Mouse (Mus musculus) hindbrain, embryonic 12.5 days (tissue): ENCODE data around the gene Pgghg. TPM values are rescaled to one million over a fixed set of nuclear protein-coding genes. Genes with fewer than 3 reads are reported as not detected.

Source experiments
- ATAC-seq: fragments of 200-750 bp; cut with Nextera tagmentation; 2 replicates; pipeline ENCODE4 v1.8.0; 2017; ENCODE audit warnings: moderate TSS enrichment; ENCODE audit not compliant: low FRiP score
- H3K27ac ChIP-seq: fragments of 300-500 bp; sonication (generic); 2 replicates; pipeline ENCODE4 v1.5.1; 2016; ENCODE audit warnings: mild to moderate bottlenecking
- H3K27me3 ChIP-seq: fragments of 300-500 bp; sonication (generic); 2 replicates; pipeline ENCODE4 v1.6.1; 2016; ENCODE audit warnings: mild to moderate bottlenecking
- H3K36me3 ChIP-seq: fragments of 300-500 bp; sonication (generic); 2 replicates; pipeline ENCODE4 v1.6.1; 2016; ENCODE audit warnings: mild to moderate bottlenecking
- H3K4me1 ChIP-seq: fragments of 300-500 bp; sonication (generic); 2 replicates; pipeline ENCODE4 v1.6.1; 2016
- H3K4me2 ChIP-seq: fragments of 300-500 bp; sonication (generic); replicated peaks from 2 replicates; pipeline ENCODE4 v1.6.1; 2016; ENCODE audit warnings: mild to moderate bottlenecking
- H3K4me3 ChIP-seq: fragments of 300-500 bp; sonication (generic); 2 replicates; pipeline ENCODE4 v1.5.1; 2016; ENCODE audit warnings: mild to moderate bottlenecking
- H3K9ac ChIP-seq: fragments of 300-500 bp; sonication (generic); 2 replicates; pipeline ENCODE4 v1.6.1; 2016; ENCODE audit warnings: mild to moderate bottlenecking, moderate library complexity
- H3K9me3 ChIP-seq: fragments of 300-500 bp; sonication (generic); replicated peaks from 2 replicates; pipeline ENCODE4 v1.6.1; 2016; ENCODE audit warnings: mild to moderate bottlenecking
- WGBS: fragments of 180-500 bp; shearing (Covaris S2); methylation state at CpG from one replicate; pipeline ENCODE4 v1.1.7; 2016; 5-methylcytosine and 5-hydroxymethylcytosine counted together
- polyA plus RNA-seq: library from polyadenylated mRNA; unstranded; fragments of >200 nt; fragmentation: Nextera tagmentation; extraction: Ambion mirVana; gene quantifications from 2 replicates; pipeline ENCODE4 v1.2.1, GENCODE M21; 2016

The Pgghg gene
- polyA plus RNA-seq, 1 experiment from 2014 or later: 15.5 TPM

DNA sequence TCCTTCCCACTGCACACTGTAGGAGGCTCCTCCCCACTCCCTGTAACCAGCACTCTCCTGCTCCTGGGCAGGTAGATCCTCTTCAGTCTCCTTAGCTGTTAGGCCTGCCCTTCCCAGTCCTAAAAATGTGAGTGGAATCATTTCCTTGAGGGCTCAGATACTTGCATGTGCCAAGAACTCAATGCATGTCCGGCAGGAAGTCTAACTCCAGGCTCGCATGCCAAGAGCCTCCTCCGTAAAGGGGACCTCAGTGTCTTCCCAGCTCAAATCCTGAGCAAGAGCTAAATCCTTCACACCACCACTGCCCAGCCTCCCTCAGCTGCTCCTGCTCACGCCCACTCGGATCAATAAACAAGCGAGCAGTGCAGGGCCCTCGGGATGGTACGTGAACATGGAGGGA lies 9.9 kb downstream of the Pgghg start:
- no peak overlapping the region for H3K4me2 ChIP-seq
- H3K4me1 ChIP-seq: peaks cover 27% of the 10 kb centered on the region
- no peaks in the 10 kb centered on the region for H3K9me3 ChIP-seq
- H3K4me3 ChIP-seq: no peak overlapping the region
- no peak for ATAC-seq
- no peaks in the 10 kb centered on the region for H3K36me3 ChIP-seq
- no peak overlapping the region for H3K9ac ChIP-seq
- H3K27me3 ChIP-seq: no peaks in the 10 kb centered on the region
- 46% methylated on average over 8 of the region's 8 CpGs for WGBS
- 0 out of 2 replicates have a peak overlapping the region, but pooled peaks have one; percentile 4 for H3K27ac ChIP-seq

DNA sequence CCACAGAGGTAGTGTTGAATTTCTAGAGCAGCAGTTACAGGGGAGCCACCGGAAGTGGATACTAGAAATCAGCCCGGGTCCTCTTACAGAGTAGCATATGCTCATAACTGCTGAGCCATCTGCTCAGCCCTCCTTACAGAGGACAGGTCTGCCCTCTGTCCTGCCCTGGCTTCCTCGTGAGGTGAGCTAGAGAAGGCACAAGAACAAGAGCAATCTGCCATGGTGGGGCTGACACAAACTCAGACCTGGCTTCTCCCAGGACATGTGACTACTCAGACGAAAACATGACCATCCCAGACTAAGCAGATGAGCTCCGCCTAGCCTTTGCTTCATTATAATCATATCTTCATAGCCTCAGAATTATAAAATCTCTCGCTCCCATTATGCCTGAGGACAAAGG lies 10.6 kb downstream of the Pgghg start:
- no peaks in the 10 kb centered on the region for H3K36me3 ChIP-seq
- 76% methylated on average over 5 of the region's 6 CpGs for WGBS
- H3K4me3 ChIP-seq: no peak overlapping the region
- H3K4me1 ChIP-seq: peaks cover 27% of the 10 kb centered on the region
- H3K27me3 ChIP-seq: 0 out of 2 replicates have a peak, but pooled peaks cover 3% of the 10 kb centered on the region
- ATAC-seq: no peak
- H3K4me2 ChIP-seq: no peak overlapping the region
- H3K9me3 ChIP-seq: no peaks in the 10 kb centered on the region
- H3K9ac ChIP-seq: no peak overlapping the region
- no peak overlapping the region for H3K27ac ChIP-seq

DNA sequence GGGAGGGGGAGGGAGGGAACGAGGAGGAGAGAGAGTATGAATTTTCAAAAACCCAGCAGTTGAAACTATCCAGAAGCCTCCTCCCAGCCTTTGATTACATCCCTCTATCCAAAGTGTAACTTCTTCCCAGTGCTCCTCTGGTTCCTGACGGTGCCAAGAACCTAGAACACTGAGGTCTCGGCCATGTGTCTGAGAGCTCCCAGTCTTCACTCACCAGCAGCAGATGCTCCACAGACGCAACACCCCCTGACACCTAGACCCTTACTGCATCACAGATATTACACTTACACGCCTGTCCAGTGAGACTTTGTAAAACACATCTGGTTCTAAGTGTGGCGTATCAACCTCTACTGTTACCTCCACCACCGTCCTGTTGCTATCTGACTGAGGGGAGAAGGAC lies 11.2 kb downstream of the Pgghg start:
- H3K4me3 ChIP-seq: no peak overlapping the region
- H3K36me3 ChIP-seq: no peaks in the 10 kb centered on the region
- H3K4me1 ChIP-seq: peaks cover 27% of the 10 kb centered on the region
- 0 out of 2 replicates have a peak, but pooled peaks cover 3% of the 10 kb centered on the region for H3K27me3 ChIP-seq
- WGBS: 84% methylated on average over 7 of the region's 7 CpGs
- H3K27ac ChIP-seq: no peak overlapping the region
- no peaks in the 10 kb centered on the region for H3K9me3 ChIP-seq
- no peak for ATAC-seq
- no peak overlapping the region for H3K9ac ChIP-seq
- H3K4me2 ChIP-seq: no peak overlapping the region

DNA sequence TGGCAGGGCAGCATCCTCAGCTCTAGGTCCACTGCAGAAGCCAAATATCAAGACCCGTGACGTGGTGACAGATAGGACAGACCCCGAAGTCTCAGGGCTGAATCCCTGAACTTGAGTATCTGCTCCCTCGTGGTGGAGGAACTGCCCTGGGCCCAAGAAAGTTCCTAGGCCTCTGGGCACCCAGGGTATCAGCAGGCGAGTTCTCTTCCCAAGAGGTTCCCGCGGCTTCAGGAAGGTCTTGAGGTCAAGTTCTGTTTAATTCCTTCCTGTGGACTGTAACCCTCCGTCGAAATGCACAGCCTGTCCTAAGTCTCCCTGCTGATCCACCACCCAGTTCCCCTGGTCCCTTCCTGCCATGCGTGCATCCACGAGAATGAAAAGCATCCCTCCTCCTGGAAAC lies 11.9 kb downstream of the Pgghg start:
- ATAC-seq: no peak

DNA sequence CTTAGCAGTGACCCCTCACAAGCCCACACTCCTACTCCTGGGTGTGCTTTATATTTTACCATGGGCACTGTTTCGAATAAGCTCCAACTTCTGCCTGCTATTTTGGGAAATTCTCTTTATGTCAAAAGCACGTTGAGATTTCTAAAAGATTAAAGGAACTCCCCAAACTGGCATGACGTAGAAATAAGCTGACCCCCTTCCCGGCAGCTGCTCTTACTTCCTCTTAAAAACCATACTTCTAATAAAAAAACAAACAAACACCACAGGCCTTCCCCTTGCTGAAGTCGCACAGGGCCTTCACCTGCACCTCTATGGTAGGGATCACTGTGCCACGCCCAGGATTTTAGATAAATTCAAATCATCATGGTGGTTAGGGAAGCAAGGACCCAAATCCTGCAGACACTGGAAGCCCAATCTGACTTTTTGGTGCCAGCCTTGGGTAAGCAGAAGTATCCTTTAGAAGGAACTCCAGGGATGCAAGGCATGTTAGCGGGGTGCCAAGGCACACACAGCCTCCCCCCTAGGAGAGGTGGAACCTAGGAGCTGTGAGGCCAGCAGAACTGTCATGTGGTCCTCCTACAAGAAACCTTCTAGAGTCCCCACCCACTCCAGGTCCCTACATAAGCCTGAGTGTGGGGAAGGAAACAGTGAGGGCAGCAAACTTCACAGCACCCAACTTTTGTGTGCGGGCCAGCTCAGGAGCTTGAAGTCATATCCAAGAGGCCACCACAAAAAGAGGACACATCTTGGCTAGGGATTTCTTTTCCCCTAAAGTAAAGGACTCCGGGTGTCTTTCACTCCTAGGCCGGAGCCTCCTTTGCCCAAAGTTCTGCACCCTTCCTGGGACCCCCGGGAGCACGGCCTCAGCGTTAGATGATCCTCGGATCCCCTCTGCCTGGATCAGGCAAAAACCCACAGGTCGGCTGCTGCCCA lies 12.9 kb downstream of the Pgghg start:
- Histone ChIP-seq H3K9ac (peak overlapping the region; percentile 49), H3K27ac (no peak overlapping the region), H3K9me3 (no peaks in the 10 kb centered on the region), H3K27me3 (0 out of 2 replicates have a peak, but pooled peaks cover 3% of the 10 kb centered on the region), H3K4me2 (peak overlapping the region; percentile 60), H3K4me1 (peaks cover 30% of the 10 kb centered on the region), H3K36me3 (no peaks in the 10 kb centered on the region), H3K4me3 (peak overlapping the region; percentile 39)
- WGBS: 69% methylated on average over 15 of the region's 15 CpGs
- ATAC-seq: no peak

More for the DNA sequence above, 11.9 kb downstream of the Pgghg start:
- 87% methylated on average over 11 of the region's 11 CpGs for WGBS
- Histone ChIP-seq H3K9me3 (no peaks in the 10 kb centered on the region), H3K4me3 (no peak overlapping the region), H3K4me1 (peaks cover 27% of the 10 kb centered on the region), H3K36me3 (no peaks in the 10 kb centered on the region), H3K9ac (no peak overlapping the region), H3K4me2 (no peak overlapping the region), H3K27ac (no peak overlapping the region), H3K27me3 (0 out of 2 replicates have a peak, but pooled peaks cover 3% of the 10 kb centered on the region)

DNA sequence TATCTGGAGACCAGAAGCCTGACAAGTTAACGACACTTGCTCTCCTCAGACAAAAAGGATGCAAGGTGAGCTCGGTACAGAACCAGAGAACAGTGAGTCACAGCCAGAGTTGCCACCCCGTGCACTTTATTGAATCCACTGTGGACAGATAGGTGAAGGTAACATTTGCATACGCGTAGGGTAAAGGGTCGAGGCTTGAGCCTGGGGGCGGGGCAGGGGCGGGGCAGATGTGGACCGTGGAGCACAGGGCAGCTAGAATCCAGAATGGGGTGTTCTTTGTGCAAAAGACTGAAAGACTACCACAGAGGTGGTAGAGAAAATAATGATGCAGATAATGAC lies 13.5 kb downstream of the Pgghg start:
- no peak overlapping the region for H3K27ac ChIP-seq
- no peak for ATAC-seq
- WGBS: 12% methylated on average over 9 of the region's 9 CpGs
- peaks cover 36% of the 10 kb centered on the region for H3K4me1 ChIP-seq
- peak overlapping the region; percentile 60 for H3K4me2 ChIP-seq
- H3K9ac ChIP-seq: peak overlapping the region; percentile 49
- H3K9me3 ChIP-seq: no peaks in the 10 kb centered on the region
- 0 out of 2 replicates have a peak, but pooled peaks cover 3% of the 10 kb centered on the region for H3K27me3 ChIP-seq
- H3K36me3 ChIP-seq: no peaks in the 10 kb centered on the region
- peak overlapping the region; percentile 39 for H3K4me3 ChIP-seq

DNA sequence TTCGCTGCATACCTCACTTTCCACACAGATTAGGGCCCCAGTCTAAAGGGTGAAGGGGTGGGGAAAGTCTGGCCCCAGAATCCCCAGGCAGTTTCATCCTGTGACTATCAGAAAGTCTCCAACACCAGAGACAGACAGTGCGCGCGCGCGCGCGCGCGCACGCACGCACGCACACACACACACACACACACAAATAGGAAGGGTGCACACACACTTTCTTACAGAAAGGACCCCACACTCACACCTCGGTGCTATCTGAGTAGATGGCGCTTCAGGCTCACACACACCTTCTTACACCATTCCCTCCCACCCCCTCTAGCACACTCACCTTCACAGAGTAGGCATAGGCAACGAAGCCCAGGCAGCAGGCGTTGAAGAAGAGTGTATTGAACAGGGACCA lies 14.2 kb downstream of the Pgghg start:
- H3K4me2 ChIP-seq: peak overlapping the region; percentile 60
- peak overlapping the region; percentile 39 for H3K4me3 ChIP-seq
- H3K36me3 ChIP-seq: no peaks in the 10 kb centered on the region
- ATAC-seq: peak; percentile 59
- peaks cover 35% of the 10 kb centered on the region for H3K4me1 ChIP-seq
- WGBS: 18% methylated on average over 17 of the region's 17 CpGs
- peak overlapping the region; percentile 49 for H3K9ac ChIP-seq
- peak overlapping the region; percentile 52; the same call in 1 of the 2 replicates for H3K27ac ChIP-seq
- H3K27me3 ChIP-seq: 0 out of 2 replicates have a peak, but pooled peaks cover 3% of the 10 kb centered on the region
- no peaks in the 10 kb centered on the region for H3K9me3 ChIP-seq

DNA sequence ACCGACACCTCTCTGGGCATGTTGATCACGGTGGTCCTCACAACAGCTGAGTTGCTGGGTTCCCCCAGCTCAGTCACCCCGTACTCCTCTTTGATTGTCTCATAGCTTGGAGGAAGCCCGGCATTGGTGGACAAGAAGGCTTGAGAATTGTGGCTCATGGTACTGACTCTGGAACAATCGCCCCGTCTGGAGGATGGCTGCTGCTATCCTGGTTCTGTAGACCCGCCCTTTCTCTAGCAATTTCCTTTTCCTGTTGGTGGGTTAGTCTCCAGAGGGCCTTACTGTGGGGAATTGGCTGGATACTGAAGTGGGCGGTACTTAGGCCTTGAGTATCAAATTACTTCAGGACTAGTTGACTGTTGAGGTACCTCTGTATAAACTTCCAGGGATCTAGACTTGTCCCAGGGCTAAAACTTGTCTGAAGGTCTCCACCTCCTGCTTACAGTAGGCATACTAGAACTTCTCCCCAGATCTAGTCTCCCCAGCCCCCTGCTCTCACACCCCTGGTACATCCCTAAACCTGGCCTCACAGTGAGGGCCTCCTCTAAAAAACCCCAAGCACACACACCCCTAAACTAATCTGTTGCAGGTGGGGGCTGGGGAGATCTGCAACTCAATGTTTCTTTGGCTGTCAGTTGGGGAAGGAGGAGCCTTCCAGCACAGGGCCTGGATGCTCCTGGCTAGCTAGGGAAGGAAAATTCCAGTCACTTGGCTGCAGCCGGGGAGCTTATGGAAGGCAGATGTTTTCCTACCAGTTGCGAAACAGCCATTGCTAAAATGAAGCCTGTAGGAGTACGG lies 14.8 kb downstream of the Pgghg start, which contains the start of the genes Gm45717 and Ifitm2:
TSS of gene Gm45717 (minus strand) at position 180 of the 798 bp plus-strand sequence.
TSS of gene Ifitm2 (minus strand) at position 230 of the 798 bp plus-strand sequence.
- Histone ChIP-seq H3K4me3 (peak within 1 kb of the TSS; percentile 39), H3K4me2 (peak within 1 kb of the TSS; percentile 60), H3K4me1 (peaks cover 29% of the 10 kb centered on the region), H3K36me3 (no peaks in the 10 kb centered on the region), H3K9ac (peak within 1 kb of the TSS; percentile 49), H3K9me3 (no peaks in the 10 kb centered on the region), H3K27ac (peak within 1 kb of the TSS; percentile 52; the same call in 1 of the 2 replicates), H3K27me3 (0 out of 2 replicates have a peak, but pooled peaks cover 3% of the 10 kb centered on the region)
- 24% methylated on average over 11 of the region's 11 CpGs for WGBS
- peak; percentile 66; the same call in 1 of the 2 replicates for ATAC-seq

DNA sequence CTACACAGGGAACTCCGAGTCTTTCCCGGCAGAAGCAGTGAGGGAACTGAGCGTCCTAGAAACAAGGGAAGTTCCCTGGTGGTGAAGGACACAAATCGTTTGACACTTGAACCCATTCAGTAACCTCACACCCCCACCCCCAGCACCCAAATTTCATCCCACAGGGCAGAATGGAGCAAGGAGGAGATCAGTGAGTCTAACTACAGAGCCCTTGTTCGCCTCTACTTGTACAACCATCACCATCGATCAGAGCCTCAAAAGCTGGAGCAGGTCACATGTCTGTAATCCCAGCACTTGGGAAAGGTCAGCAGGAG lies 15.3 kb downstream of the Pgghg start:
- no peaks in the 10 kb centered on the region for H3K9me3 ChIP-seq
- 56% methylated on average over 6 of the region's 6 CpGs for WGBS
- no peak overlapping the region for H3K27ac ChIP-seq

DNA sequence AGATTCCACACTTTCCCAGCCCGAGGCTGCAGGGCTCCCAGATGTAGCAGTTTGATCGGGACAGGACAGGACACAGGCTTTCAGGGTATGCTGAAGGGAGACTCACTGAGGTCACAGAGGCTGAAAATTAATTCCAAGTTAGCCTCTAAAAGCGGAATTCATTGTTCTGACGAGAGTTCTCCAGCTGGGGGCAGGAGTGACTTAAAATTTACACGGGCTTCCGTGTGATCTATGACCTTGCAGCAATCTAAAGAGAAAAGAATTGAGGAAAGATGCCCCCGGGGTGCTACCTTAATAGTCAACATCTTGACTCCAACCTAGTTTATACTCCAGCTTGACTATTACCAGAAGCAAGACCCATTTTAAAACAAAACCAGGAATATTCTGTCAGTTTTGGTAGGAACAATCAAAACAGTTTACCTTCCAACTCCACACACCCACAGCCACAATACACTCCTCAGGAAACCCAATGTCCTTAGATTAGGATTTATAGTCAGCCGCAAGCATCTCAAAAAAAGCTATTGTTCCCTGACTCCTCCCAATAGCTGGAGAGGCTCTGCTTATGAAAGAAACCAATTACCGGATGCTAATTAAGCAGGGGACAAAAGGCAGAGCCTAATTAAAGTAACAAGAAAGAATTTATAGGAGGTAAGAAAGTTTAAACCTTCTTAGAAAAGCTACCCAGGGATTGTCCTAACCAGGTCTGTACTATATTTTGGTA lies 18.1 kb downstream of the Pgghg start:
- peaks cover 18% of the 10 kb centered on the region for H3K4me1 ChIP-seq
- 0 out of 2 replicates have a peak, but pooled peaks cover 3% of the 10 kb centered on the region for H3K27me3 ChIP-seq
- no peak overlapping the region for H3K4me3 ChIP-seq
- no peak overlapping the region for H3K27ac ChIP-seq
- no peak overlapping the region for H3K9ac ChIP-seq
- no peak for ATAC-seq
- 7% methylated on average over 9 of the region's 9 CpGs for WGBS
- H3K4me2 ChIP-seq: no peak overlapping the region
- H3K9me3 ChIP-seq: no peaks in the 10 kb centered on the region
- no peaks in the 10 kb centered on the region for H3K36me3 ChIP-seq

More for the DNA sequence above, 15.3 kb downstream of the Pgghg start:
- Histone ChIP-seq H3K36me3 (no peaks in the 10 kb centered on the region), H3K4me3 (no peak overlapping the region), H3K4me1 (peaks cover 24% of the 10 kb centered on the region), H3K4me2 (peak overlapping the region; percentile 60; the same call in 1 of the 2 replicates), H3K9ac (no peak overlapping the region), H3K27me3 (0 out of 2 replicates have a peak, but pooled peaks cover 3% of the 10 kb centered on the region)
- ATAC-seq: no peak

DNA sequence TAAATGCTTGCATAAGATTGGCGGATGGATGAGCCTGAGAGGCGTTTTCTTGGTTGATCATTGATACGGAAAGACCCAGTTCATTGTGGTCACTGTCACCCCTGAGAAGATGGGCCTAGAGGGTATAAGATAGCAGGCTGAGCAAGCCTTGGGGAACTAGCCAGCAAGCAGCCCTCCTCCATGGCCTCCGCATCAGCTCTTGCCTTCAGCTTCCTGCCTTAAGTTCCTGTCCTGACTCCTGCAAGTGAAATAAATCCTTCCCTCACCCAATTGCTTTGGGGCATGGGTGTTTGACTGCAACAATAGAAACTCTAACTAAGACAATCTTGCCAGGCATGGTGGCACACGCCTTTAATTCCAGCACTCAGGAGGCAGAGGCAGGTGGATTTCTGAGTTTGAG lies 18.8 kb downstream of the Pgghg start:
- no peaks in the 10 kb centered on the region for H3K36me3 ChIP-seq
- ATAC-seq: no peak
- WGBS: 61% methylated on average over 5 of the region's 5 CpGs

More for the DNA sequence above, 18.8 kb downstream of the Pgghg start:
- H3K4me2 ChIP-seq: no peak overlapping the region
- H3K4me1 ChIP-seq: peaks cover 12% of the 10 kb centered on the region
- no peaks in the 10 kb centered on the region for H3K9me3 ChIP-seq
- no peak overlapping the region for H3K4me3 ChIP-seq
- H3K27ac ChIP-seq: no peak overlapping the region
- H3K27me3 ChIP-seq: 0 out of 2 replicates have a peak, but pooled peaks cover 3% of the 10 kb centered on the region
- H3K9ac ChIP-seq: no peak overlapping the region
